Mouse (Mus musculus) cerebellum, adult 11-12 months (tissue): ENCODE data around the gene Bphl.

ENCODE experiments used
- DNase-seq: peaks from one replicate; pipeline ENCODE4 v3.0.0; 2022

Bphl gene

DNA sequence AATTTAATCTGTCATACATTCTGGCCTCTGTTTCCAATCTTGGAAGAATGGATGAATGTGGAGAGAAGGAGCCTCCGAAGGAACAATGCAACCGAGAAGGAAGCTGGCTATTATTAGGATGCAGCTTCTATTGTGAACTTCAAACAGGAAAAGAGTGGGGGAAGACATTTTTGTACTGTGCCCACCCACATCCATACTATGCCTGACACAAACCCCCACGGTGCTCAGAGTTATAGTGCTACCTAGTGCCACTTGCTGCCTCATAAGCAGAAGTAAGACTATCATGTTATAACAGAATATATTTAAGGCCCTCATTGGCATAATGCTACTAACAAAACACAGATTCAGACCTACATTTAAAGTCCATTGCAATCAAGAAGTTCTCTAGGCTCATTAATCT, 52.0 kb downstream of the Bphl start:
- DNase-seq, result no peak

DNA sequence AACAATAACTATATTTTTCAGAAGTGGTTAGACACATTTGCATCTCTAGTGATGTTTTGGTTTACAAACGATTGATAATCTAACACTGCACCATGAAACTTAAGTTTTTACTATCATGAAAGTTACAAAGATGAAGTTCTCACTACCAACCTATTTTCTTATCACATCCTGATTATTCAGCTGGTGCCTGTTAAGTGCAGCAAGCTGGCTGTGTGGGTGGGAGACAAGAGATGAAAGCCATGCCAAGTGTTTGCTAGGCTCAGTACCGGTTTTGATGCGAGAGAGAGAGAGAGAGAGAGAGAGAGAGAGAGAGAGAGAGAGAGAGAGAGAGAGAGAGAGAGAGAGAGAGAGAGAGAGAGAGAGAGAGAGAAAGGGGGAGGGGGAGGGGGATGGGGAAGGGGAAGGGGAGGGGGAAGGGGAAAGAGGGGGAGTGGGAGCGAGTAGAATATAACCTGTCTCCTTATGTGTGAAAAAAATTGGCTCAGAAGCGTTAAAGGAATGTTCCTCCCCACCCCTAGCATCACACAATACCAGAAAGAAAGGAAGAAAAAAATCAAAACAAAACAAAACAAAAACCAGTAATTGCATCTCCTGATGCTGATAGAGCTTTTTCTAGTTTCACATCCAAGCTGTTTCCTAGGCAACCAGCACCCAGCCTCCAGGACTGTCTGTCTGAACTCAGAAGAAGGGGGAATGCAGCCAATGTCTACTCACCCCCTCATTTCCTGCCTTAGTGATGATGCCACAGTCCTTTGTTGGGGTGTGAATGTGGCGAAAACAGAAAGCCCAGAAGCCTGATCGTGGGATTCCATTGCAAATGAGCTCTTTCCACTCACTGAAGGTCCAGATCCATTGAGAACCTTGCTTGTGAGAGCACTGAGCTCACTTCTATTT, 58.4 kb downstream of the Bphl start:
- peak; percentile 30 for DNase-seq

DNA sequence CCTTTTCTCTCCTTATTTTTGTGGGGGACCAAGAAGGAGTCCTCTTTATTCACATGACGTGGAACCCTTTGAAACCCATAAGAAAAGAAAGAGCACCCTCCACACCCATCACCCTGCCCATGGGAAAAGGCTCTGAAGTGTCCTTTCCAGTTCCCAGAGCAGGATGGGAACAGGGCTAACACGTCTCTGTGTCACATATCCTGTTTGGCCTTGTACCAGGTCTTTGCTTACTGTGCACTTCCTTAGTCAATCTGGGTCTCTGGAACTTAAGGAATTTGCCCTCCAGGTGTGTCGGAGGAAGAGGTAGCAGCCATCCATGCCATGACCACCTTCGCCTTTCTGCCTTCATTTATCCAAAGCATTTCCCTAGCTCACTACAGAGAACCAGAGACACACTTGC, 59.1 kb downstream of the Bphl start:
- no peak for DNase-seq

DNA sequence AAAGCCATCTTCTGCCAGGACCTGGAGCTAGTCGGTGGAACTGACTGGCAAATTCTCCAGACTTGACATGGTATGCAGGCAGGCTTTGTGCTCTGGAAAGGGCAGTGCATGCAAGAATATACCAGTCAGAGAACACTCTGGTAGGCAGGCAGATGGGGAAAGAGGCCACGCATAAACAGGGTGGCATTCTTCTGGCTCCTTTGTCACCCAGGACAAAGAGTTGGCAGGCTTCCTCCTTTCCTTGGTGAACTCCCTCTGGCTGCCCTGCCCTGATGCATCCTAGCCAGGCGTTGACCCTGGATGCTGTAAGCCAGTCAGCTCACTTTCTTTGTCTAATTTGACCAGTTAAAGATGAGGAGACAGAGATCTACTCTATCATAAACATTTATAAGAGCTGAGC, 59.7 kb downstream of the Bphl start:
- DNase-seq, result no peak

DNA sequence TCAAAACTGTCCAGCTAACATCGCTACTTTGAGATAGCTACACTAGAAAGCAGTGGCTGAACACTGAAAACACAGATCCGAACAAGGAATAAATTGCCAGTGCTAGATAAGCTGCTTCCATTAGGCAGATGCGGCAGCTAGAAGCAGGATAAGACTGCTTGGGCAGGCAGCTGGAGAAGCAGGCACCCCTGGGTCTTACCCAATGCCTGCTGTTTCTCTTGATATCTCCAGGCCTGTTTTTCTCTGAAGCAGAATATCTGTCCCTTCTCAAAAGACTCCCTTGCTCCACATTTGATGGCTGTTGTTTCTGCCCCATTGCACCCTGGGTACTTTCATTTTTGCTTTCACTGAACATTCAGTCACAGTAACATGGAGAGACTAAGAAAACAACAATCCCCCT, 63.3 kb downstream of the Bphl start:
- no peak for DNase-seq

DNA sequence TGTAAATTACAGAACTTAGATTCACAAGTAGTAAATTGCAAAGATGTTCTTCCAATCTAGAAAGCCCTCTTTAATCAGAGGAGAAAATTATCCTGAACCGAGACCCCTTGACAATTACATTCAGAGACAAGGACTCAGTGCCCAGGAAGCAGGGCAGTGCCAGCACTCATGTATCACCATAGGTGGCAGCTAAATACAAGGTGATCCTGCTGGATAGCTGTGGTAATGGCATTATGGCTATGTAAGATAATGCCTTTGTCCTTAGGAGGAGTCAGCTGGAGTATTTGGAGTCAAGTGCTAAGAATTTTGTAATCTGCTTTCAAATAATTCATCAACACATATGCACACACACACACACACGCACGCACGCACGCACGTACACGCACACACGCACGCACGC, 63.9 kb downstream of the Bphl start:
- no peak for DNase-seq

DNA sequence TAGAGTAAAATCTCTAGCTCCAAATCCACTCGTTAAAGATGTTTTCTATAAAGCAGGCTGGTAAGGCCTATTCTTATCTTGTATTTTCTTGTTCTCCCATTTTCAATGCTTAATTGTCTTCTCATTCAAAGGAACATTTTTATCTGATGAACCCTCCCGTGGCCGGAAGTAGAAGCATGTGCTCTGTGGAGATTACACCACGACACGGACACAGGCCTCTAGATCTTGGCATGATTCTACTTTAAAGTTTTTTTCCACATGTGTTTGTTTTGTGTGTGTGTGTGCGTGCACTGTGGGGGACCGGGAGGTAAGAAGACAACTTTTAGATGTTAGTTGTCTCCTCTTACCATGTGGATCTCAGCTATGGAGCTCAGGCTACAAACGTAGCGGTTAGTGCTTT, 64.5 kb downstream of the Bphl start:
- DNase-seq, result no peak

DNA sequence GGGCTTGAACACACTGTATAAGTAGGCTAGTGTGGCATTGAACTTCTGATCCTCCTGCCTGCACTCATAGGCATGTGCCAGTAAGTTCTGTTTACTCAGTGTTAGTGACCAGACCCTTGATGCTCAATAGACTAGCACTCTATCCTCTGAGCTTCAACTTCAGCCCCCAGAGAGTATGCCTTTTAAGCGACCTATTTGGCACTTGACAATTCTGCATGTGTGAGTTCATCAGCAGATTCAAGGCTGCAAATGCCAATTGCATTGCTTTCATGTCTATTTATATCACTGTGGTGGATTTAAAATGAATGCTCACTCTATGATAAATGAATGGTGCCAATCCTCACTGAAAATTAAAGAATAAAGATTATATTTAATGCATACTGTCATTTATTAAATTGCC, 68.0 kb downstream of the Bphl start:
- no peak for DNase-seq

DNA sequence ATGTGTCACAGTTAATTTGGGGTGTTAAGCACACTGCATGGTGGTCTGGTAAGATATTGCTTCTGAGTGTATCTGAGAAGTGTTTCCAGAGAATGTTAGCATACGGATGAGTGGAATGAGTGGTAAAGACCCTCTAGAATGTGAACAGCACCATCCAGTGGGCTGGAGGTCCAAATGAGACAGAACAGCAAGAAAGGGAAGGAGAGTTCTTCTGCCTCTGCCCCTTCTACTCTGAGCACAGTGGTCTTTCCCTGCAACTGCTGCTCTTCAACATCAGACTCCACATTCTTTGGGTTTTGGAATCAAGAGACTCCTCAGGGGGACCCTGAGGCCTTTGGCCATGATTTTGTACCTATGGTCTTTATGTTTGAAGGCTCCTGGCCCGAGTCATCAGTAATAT, 68.9 kb downstream of the Bphl start:
- no peak for DNase-seq

DNA sequence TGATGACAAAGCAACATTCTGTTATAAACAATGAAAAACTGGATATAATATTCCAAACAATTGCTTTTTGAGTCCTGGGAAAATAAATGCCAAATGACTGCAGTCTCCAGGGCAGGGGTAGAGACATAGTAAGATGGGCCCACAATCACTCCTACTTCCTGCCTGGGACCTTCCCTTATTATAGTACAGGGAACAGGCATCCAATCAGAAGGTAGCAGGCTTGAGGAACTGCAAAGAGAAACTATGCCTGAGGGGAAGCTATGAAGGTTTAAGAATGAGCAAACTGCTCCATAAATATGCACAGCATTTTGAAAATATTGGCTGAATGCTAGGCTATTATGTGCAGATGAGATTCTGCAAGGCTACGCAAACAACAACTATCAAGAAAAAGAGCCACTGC, 69.6 kb downstream of the Bphl start:
- no peak for DNase-seq

DNA sequence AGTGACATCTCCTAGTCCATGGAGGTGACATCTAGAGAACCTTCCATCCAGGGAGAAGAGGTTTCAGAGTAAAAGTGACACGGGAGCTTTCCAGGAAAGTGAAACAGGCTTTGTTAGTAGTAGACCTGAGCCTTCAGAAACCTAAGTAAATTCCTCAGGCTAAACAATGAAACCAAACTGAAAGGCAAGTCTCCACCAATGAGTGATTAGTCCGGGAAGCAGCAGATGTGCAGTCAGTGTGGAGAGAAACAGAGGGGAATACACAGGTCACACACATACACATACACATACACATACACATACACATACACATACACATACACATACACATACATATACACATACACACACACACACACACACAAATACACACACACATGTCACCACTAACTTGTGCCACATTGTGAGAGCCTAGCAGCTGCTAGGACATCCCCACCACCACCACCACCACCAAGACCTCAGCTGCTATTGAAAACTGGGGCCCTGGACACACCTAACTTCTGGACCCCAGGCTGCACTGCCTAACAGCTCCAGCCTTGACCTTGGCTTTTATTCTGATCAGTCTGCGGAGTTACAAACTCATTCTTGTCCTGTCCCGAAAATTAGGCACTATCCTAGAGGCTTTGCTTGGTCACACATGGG, 71.8 kb downstream of the Bphl start:
- no peak for DNase-seq

DNA sequence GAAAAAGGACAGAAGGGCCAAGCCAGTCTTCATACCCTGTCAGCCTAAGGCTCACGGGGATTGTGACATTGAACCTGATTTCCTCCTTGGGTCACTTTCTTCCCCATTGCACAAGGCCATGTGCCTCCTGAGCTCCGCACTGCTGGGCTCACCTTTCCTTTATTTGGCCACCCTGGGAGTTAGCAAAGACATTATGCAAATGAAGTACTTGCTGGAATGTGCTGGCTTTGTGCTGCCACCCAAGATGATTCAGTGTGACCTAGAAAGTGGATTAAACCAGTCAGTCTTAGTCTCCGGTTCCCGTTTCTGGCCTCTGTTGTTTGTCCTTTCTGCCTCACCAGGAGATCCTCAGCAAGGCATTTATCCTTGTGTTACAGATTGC, 72.3 kb downstream of the Bphl start:
- no peak for DNase-seq

DNA sequence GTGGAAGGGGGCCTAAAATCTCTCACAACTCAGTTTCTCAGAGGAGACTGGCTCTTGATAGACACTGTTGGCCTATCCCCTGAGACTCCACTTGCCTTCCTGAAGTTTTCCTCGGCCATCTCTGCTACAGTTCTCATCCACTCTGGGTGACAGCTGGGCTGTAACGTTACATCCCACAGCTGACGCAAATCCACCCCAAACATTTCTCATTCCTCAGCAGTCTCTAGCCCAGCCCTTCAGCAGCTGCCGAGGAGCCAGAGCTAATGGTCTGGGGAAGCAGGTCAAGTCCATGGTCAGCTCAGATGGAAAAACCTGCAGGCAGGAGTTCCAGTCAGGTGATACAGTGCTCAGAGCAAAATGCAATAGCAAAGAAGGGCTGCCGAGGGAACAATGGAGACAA, 73.6 kb downstream of the Bphl start:
- no peak for DNase-seq

DNA sequence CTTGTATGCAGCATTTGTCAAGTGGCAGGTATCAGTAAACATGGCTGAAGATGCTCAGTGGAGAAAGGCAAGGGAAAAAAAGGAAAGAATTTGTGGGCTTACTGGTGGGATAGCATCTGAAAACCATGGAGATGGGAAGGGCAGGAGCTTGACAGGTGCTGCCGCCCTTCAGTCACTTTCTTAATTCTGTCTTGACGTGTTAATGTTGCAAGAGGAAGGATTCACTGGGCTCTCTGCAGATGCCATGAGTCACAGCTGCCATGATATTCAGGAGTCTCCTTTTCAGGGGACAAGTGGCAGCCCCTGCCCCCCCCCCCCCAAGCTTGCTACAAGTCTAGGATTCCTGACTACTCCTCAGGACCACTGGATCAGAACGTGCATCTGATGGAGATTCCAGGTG, 74.5 kb downstream of the Bphl start:
- no peak for DNase-seq

DNA sequence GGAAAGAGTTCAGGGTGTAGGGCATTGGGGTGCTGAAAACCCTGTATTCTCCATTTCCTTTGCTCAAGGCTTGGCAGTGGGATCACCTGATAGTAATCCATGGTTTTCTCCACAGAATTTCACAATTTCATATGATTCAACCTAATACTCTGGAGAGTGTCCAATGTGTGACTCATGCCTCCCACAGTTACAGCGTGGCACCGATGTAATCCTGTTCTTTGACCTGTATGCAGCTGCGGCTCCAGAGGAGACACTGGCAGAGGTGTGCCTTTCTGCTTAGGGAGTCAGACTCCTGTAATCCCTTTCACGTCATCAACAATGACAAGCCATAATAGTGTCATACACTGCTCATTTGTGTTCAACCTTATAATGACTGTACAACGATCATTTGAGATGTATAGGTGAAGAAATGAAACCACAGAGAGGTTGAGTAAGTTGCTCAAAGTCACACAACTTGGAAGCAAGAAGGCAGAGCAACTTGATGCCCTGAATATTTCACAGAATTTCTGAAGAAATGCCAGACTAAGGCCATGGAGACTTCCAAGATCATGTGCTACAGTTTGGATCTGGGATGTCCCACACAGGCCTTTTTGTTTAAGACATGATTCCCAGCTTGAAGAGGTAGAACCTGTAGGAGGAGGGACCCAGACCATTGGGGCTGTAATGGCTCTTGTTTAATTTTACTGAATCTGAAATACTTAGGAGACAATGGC, 75.1 kb downstream of the Bphl start:
- DNase-seq, result no peak

DNA sequence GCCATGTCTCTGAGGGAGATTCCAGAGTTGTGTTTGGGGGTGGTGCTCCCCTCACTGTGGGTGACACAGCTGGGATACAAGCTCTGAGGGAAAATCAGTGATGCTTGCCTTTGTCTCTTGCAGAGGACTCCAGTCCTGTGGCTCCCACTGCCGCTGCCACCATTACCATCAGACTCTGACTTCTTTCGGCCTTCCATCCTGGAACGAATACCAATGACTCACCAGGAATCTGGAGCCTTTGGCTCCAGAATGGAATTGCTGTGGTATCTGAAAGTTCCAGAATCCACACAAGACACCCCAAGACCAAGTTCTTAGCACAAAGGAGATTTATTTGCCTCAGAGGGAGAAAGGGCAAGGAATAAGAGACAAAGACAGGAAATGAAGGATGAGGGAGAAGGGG, 75.7 kb downstream of the Bphl start:
- DNase-seq, result no peak

DNA sequence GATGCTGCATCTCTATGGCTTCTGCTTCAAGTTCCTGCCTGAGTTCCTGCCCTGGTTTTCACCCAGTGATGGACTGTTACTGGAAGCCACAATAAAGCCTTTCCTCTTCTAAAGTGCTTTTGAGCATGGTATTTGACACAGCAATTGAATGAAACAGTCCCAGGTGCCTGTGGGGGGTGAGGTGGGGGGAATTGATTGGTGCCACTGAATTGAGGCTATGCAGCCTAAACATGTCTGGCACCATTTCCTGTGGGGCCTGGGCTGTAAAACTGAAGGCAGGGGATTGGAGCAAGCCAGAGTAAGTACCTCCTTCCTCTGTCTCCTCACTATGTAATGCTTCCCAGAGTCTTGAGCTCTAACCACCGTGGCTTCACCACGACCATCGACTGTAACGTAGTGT, 77.3 kb downstream of the Bphl start:
- DNase-seq, result no peak

DNA sequence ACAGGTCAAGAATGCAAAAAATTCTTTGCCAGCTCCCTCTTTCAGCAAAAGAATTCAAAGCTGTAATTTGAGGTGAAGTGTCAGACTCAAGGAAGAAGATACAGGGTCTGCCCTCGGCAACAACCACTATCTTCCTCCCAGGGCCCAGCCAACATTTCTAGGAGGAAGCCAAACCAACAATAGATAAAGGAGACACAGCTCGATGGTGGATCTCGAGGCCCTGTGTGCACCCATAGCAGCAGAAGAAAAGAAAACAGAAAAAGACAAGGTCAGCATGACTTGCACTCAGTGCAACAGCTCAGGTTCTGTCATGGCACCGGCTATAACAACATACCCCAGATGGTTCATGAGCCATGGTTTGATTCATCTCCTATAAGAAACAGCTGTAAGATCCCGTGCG, 79.1 kb downstream of the Bphl start:
- DNase-seq, result no peak

DNA sequence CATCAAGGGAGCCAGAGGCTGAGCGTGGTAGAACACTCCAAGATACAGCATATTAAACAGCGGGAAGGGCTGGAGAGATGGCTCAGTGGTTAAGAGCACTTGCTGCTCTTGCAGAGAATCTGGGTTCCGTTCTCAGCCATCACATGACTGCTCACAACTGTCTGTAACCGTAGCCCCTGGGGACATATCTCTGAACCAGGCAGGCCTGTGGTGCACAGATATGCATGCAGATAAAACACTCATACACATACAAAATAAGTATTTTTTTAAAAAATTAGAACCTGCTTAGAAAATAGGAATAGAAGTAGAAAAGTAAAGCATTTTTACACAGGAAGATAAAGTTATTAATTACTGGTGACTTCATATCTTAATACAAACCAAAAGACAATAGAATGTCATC, 81.4 kb downstream of the Bphl start:
- no peak for DNase-seq

DNA sequence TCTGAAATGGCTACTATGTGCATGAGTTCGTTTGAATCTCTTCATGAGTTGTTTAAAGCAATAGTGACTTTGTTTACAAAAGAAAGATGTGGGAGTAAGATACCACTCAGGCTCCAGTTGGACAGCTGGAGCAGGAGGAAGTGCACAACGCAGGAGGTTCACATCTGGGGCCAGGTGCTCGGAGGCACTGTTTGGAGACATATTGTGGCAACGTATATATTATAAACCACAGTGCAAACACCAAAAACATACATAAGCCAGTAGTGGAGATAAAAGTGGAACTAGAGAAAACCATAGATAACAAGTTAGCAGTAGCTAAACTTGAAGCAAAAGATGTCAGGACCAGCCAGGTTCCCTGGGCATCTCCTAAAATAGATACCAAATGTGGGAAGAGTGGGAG, 82.0 kb downstream of the Bphl start:
- DNase-seq, result no peak

DNA sequence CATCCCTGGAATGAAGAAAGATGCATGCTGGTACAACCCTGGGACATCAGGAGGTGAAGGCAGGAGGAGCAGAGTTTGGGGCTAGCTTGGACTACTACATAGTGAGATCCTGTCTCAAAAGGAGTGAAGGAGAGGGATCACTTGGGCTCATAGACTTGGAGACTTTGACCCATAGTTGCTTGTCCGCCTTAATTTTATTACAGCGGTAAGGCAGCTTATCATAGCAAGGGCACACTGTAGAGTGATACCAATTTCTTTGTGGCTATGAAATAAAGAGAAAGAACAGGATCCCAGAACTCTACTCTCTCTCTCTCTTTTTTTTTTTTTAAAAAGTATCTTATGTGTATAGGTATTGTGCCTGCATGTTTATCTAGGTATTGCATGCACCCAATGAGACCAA, 83.1 kb downstream of the Bphl start:
- no peak for DNase-seq
